Mouse (Mus musculus) small intestine, adult 2 months (tissue): ENCODE results near the gene Cdkn2aipnl.

ENCODE experiments used
- CTCF ChIP-seq: fragments of 200-500 bp; IDR thresholded peaks from 2 replicates; pipeline ENCODE4 v1.5.1; 2012; ENCODE audit warnings: low read depth, mild to moderate bottlenecking, control low read depth, inconsistent platforms, low read length, moderate library complexity, mixed read lengths; ENCODE audit not compliant: insufficient replicate concordance, insufficient read length; ENCODE audit errors: extremely low read depth
- POLR2A ChIP-seq: fragments of 200-500 bp; IDR thresholded peaks from 2 replicates; pipeline ENCODE4 v1.6.1; 2012; ENCODE audit warnings: low read depth, mild to moderate bottlenecking, control low read depth, inconsistent platforms, low read length, moderate library complexity

DNA sequence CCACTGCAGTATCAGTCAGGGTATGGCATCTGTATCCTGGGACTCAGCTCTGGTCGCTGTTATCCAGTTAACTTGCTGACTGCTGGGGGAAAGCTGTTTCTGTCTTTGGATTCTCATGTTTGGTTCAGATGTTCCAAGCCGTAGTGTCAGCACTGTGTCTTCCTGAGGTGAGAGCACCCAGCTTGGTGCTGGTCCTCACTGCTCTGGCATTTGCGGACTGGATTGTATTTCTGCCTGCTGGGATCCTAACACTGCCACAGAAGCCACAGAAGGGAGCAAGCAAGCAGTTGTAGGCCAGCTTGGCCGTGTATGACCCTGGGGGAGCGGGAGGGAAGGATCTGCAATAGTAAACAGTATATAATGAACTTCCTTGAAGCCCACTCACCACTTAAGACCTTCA lies 810 bp upstream of the Cdkn2aipnl start:
- TF ChIP-seq POLR2A = no peak
- no peak for TF ChIP-seq CTCF
